ENCODE assay signal across 20 mouse cellular contexts in genomic region chr15:101081035-101081548, GRCm38 (mm10). TPM values are rescaled to one million over a fixed set of nuclear protein-coding genes. Genes with fewer than 3 reads are reported as not detected.
A peak's percentile ranks its signal among the peaks of the same experiment; 100 is the strongest.
DNase-seq lines count a peak whose midpoint lies in the region; ATAC-seq lines count a peak whose summit lies in the region.
"Had no signal": no experiment of that assay in that cellular context is flagged by ENCODE, and none has a peak within 500 bp of the region (broad histone marks: within the 10 kb centered on the region; RNA-seq: fewer than 3 reads in every experiment).

No protein-coding gene starts in this region.

- peaks cover 76% of the 10 kb centered on the region for H3K4me1 ChIP-seq in forebrain, embryonic 10.5 days
- peaks cover 29% of the 10 kb centered on the region for H3K4me1 ChIP-seq in forebrain, embryonic 15.5 days
- peaks cover 37% of the 10 kb centered on the region for H3K4me1 ChIP-seq in lung, embryonic 16.5 days (replicated peaks; ENCODE audit: control insufficient read depth, insufficient read depth, low read length)
- peaks cover 20% of the 10 kb centered on the region for H3K4me1 ChIP-seq in embryonic facial prominence, embryonic 11.5 days (ENCODE audit: control insufficient read depth, insufficient read depth, low read length)

- H3K9me3 ChIP-seq in forebrain, embryonic 10.5 days = no peaks in the 10 kb centered on the region
- H3K9me3 ChIP-seq in forebrain, embryonic 15.5 days = no peaks in the 10 kb centered on the region
- no peaks in the 10 kb centered on the region for H3K9me3 ChIP-seq in lung, embryonic 16.5 days (ENCODE audit: control insufficient read depth, low read length)
- no peaks in the 10 kb centered on the region for H3K9me3 ChIP-seq in embryonic facial prominence, embryonic 11.5 days (replicated peaks; ENCODE audit: control insufficient read depth, low read length)

- peak overlapping the region; percentile 71 for H3K27ac ChIP-seq in forebrain, embryonic 10.5 days
- no peak overlapping the region for H3K27ac ChIP-seq in forebrain, embryonic 15.5 days (replicated peaks)
- H3K27ac ChIP-seq in lung, embryonic 16.5 days (ENCODE audit: low read length) = peak overlapping the region; percentile 50
- peak overlapping the region; percentile 58; the same call in 1 of the 2 replicates for H3K27ac ChIP-seq in embryonic facial prominence, embryonic 11.5 days (replicated peaks; ENCODE audit: low read depth, low read length)
- H3K27ac ChIP-seq: left cerebral cortex, adult 2 months; liver, embryonic 14.5 days had no signal

- no peak for ATAC-seq in forebrain, embryonic 15.5 days (replicated peaks)
- ATAC-seq in lung, embryonic 16.5 days (ENCODE audit: low read depth) = no peak
- ATAC-seq in embryonic facial prominence, embryonic 11.5 days (replicated peaks; ENCODE audit: insufficient number of reproducible peaks, low FRiP score, low TSS enrichment, low read depth) = no peak
- ATAC-seq: activated CD4-positive, CD25-positive, alpha-beta regulatory T cell, adult 4 months had no signal

- no peak overlapping the region for H3K9ac ChIP-seq in forebrain, embryonic 15.5 days (replicated peaks)
- no peak overlapping the region for H3K9ac ChIP-seq in lung, embryonic 16.5 days (ENCODE audit: low read length)
- no peak overlapping the region for H3K9ac ChIP-seq in embryonic facial prominence, embryonic 11.5 days (replicated peaks; ENCODE audit: low read length)
- H3K9ac ChIP-seq: liver, embryonic 14.5 days had no signal

- peaks cover 23% of the 10 kb centered on the region for H3K27me3 ChIP-seq in forebrain, embryonic 10.5 days (ENCODE audit: poor library complexity, severe bottlenecking)
- peaks cover 11% of the 10 kb centered on the region; the same call in 1 of the 2 replicates for H3K27me3 ChIP-seq in forebrain, embryonic 15.5 days
- peaks cover 4% of the 10 kb centered on the region; the same call in 1 of the 2 replicates for H3K27me3 ChIP-seq in lung, embryonic 16.5 days (ENCODE audit: control insufficient read depth, insufficient read depth, low read depth, low read length)
- H3K27me3 ChIP-seq in embryonic facial prominence, embryonic 11.5 days (ENCODE audit: control insufficient read depth, insufficient read depth, low read length) = no peaks in the 10 kb centered on the region

- no peak for DNase-seq in forebrain, embryonic 10.5 days (ENCODE audit: extremely low spot score, low spot score)
- no peak for DNase-seq in lung, postnatal 25 days (ENCODE audit: low spot score)
- DNase-seq in embryonic facial prominence, embryonic 11.5 days (ENCODE audit: low spot score) = no peak
- peak; percentile 44 for DNase-seq in lung, postnatal 36 days
- DNase-seq in layer of hippocampus, adult 8-10 months (ENCODE audit: low spot score in 2 of 2) = no peak
- no peak for DNase-seq in embryo, embryonic 10 days (ENCODE audit: low spot score)
- DNase-seq: cerebellum, adult 8-10 months; heart, postnatal 4 days; kidney, postnatal 25 days; spleen, adult 18-20 months had no signal

- no peak overlapping the region for H3K4me2 ChIP-seq in forebrain, embryonic 15.5 days (replicated peaks)
- H3K4me2 ChIP-seq in lung, embryonic 16.5 days (ENCODE audit: low read depth, low read length) = no peak overlapping the region
- no peak overlapping the region for H3K4me2 ChIP-seq in embryonic facial prominence, embryonic 11.5 days (ENCODE audit: low read depth, low read length)

- H3K4me3 ChIP-seq in forebrain, embryonic 10.5 days = no peak overlapping the region
- H3K4me3 ChIP-seq in forebrain, embryonic 15.5 days = no peak overlapping the region
- H3K4me3 ChIP-seq in lung, embryonic 16.5 days (ENCODE audit: low read length) = no peak overlapping the region
- H3K4me3 ChIP-seq in embryonic facial prominence, embryonic 11.5 days (ENCODE audit: low read depth, low read length) = no peak overlapping the region
- H3K4me3 ChIP-seq: left cerebral cortex, adult 2 months had no signal

- no peaks in the 10 kb centered on the region for H3K36me3 ChIP-seq in forebrain, embryonic 10.5 days (replicated peaks)
- no peaks in the 10 kb centered on the region for H3K36me3 ChIP-seq in forebrain, embryonic 15.5 days
- H3K36me3 ChIP-seq in lung, embryonic 16.5 days (ENCODE audit: control insufficient read depth, insufficient read depth, low read length) = no peaks in the 10 kb centered on the region
- no peaks in the 10 kb centered on the region for H3K36me3 ChIP-seq in embryonic facial prominence, embryonic 11.5 days (replicated peaks; ENCODE audit: control insufficient read depth, insufficient read depth, low read depth, low read length)

- 78% methylated on average over 7 of the region's 7 CpGs for WGBS in forebrain, embryonic 10.5 days
- WGBS in forebrain, embryonic 15.5 days = 86% methylated on average over 7 of the region's 7 CpGs
- WGBS in lung, embryonic 16.5 days = 75% methylated on average over 7 of the region's 7 CpGs
- 66% methylated on average over 7 of the region's 7 CpGs for WGBS in embryonic facial prominence, embryonic 11.5 days

RNA-seq across cellular contexts. Expression of gene Fignl2, which starts 2.7 kb away (rescaled TPM):
- 0.80 and 0.82 TPM in 2 replicates for polyA plus RNA-seq in forebrain, embryonic 10.5 days (2016; fragmentation: Nextera tagmentation; extraction: Ambion mirVana)
- polyA plus RNA-seq in forebrain, embryonic 15.5 days (2015; fragmentation: Nextera tagmentation; extraction: Ambion mirVana) = not detected in 2 replicates
- polyA plus RNA-seq in lung, embryonic 16.5 days (2015; fragmentation: Nextera tagmentation; extraction: Ambion mirVana) = 0.20 TPM in 2 replicates
- polyA plus RNA-seq in embryonic facial prominence, embryonic 11.5 days (2014; fragmentation: Nextera tagmentation; extraction: Ambion mirVana) = 0.72 and 0.81 TPM in 2 replicates
- total RNA-seq in layer of hippocampus, adult 8-10 months (2022) = 1 to 10 TPM; 1.3 to 2.4 (median 1.8) TPM
- total RNA-seq: MEL had no signal
- polyA plus RNA-seq: activated CD4-positive, CD25-positive, alpha-beta regulatory T cell, adult 4 months had no signal

RNA-seq across cellular contexts. Expression of gene Gm47841, which starts 33.9 kb away (rescaled TPM):
- not detected in 2 replicates for polyA plus RNA-seq in forebrain, embryonic 10.5 days (2016; fragmentation: Nextera tagmentation; extraction: Ambion mirVana)
- not detected in 2 replicates for polyA plus RNA-seq in forebrain, embryonic 15.5 days (2015; fragmentation: Nextera tagmentation; extraction: Ambion mirVana)
- not detected in 2 replicates for polyA plus RNA-seq in lung, embryonic 16.5 days (2015; fragmentation: Nextera tagmentation; extraction: Ambion mirVana)
- polyA plus RNA-seq in embryonic facial prominence, embryonic 11.5 days (2014; fragmentation: Nextera tagmentation; extraction: Ambion mirVana) = not detected in 2 replicates
- total RNA-seq in layer of hippocampus, adult 8-10 months (2022) = not detected
- total RNA-seq: heart, adult 18-20 months; left cerebral cortex, adult 2 months; MEL had no signal
- polyA plus RNA-seq: activated CD4-positive, CD25-positive, alpha-beta regulatory T cell, adult 4 months; brain, embryonic 14.5 days; embryonic facial prominence, embryonic 14.5 days; intestine, embryonic 14.5 days; liver, embryonic 14.5 days had no signal

RNA-seq across cellular contexts. Expression of gene Ankrd33, which starts 34.5 kb away (rescaled TPM):
- not detected in 2 replicates for polyA plus RNA-seq in forebrain, embryonic 10.5 days (2016; fragmentation: Nextera tagmentation; extraction: Ambion mirVana)
- polyA plus RNA-seq in forebrain, embryonic 15.5 days (2015; fragmentation: Nextera tagmentation; extraction: Ambion mirVana) = not detected in 2 replicates
- not detected in 2 replicates for polyA plus RNA-seq in lung, embryonic 16.5 days (2015; fragmentation: Nextera tagmentation; extraction: Ambion mirVana)
- not detected in 2 replicates for polyA plus RNA-seq in embryonic facial prominence, embryonic 11.5 days (2014; fragmentation: Nextera tagmentation; extraction: Ambion mirVana)
- under 1 TPM in 1 of 4 experiments, not detected in 3; 0.25 TPM for total RNA-seq in layer of hippocampus, adult 8-10 months (2022)
- total RNA-seq: heart, adult 18-20 months; heart, postnatal 4 days; left cerebral cortex, adult 2 months; MEL had no signal
- polyA plus RNA-seq: activated CD4-positive, CD25-positive, alpha-beta regulatory T cell, adult 4 months; brain, embryonic 14.5 days; embryonic facial prominence, embryonic 14.5 days; intestine, embryonic 14.5 days; liver, embryonic 14.5 days had no signal

RNA-seq across cellular contexts. Expression of gene Acvrl1, which starts 47.2 kb away (rescaled TPM):
- 8.0 and 8.1 TPM in 2 replicates for polyA plus RNA-seq in forebrain, embryonic 10.5 days (2016; fragmentation: Nextera tagmentation; extraction: Ambion mirVana)
- 6.5 and 6.7 TPM in 2 replicates for polyA plus RNA-seq in forebrain, embryonic 15.5 days (2015; fragmentation: Nextera tagmentation; extraction: Ambion mirVana)
- 91.3 and 93.3 TPM in 2 replicates for polyA plus RNA-seq in lung, embryonic 16.5 days (2015; fragmentation: Nextera tagmentation; extraction: Ambion mirVana)
- polyA plus RNA-seq in embryonic facial prominence, embryonic 11.5 days (2014; fragmentation: Nextera tagmentation; extraction: Ambion mirVana) = 3.8 and 4.6 TPM in 2 replicates
- 10 to 100 TPM; 14.1 to 16.5 (median 14.9) TPM for total RNA-seq in layer of hippocampus, adult 8-10 months (2022)
